9 mouse cellular contexts compared by ENCODE assay signal in the genomic region with DNA sequence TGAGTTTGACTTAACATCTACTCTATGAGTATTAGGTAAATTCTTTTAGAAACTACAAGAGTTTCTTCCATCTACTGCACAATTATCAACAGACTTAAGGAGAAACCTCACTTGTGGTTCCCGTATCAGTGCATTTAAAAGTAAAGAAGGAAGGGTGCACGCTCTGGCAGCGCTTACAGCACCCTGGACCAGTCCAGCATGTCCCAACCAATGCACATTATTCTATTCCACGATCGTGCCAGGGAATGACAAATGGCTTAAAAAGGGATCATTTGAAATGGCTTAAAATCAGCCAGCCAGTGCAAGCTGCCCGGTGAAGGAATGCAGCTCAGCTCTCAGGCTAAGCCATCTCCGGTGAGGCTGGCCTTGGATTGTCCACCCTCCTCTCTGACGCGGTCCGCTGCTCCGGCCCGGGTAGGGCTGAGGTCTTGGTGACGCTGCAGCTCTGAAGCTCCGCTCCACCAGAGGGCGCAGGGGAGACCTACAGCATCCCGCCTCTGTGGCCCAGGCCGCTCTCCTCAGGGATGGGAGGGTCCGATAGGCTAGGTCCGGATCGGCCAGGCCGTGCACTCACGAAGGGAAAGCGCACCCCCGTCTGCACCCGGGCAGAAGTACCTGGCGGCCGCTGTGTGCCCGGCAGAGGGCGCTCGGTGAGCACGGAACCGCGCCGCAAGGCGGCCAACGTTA. TPM values are rescaled to one million over a fixed set of nuclear protein-coding genes. Genes with fewer than 3 reads are reported as not detected.
A peak's percentile ranks its signal among the peaks of the same experiment; 100 is the strongest.
DNase-seq lines count a peak whose midpoint lies in the region; ATAC-seq and TF ChIP-seq lines count a peak whose summit lies in the region.
"Had no signal": no experiment of that assay in that cellular context is flagged by ENCODE, and none has a peak within 500 bp of the region (broad histone marks: within the 10 kb centered on the region; RNA-seq: fewer than 3 reads in every experiment).

No protein-coding gene starts in this region.

- TF ChIP-seq POLR2A in CH12.LX (IDR thresholded peaks at IDR 0.05; ENCODE audit: low read depth, low read length), result no peak

- no peaks in the 10 kb centered on the region for H3K79me2 ChIP-seq in CH12.LX (replicated peaks; ENCODE audit: control insufficient read depth, extremely low read depth, insufficient read depth, poor library complexity, severe bottlenecking)

- peak; percentile 93 for DNase-seq in CH12.LX (ENCODE audit: extremely low read depth)
- DNase-seq in heart, postnatal 0 days (ENCODE audit: low spot score), result peak; percentile 98
- DNase-seq in kidney, postnatal 36 days, result peak; percentile 99
- DNase-seq in liver, embryonic 14.5 days (ENCODE audit: low read depth in 3 of 3, low spot score in 3 of 3), result peak; percentile 56 to 62 (median 58)
- DNase-seq in neural tube, embryonic 11.5 days (ENCODE audit: low spot score), result peak; percentile 97

- peaks cover 0 to 12% of the 10 kb centered on the region in 2 experiments; a peak in 3 of 4 replicates for H3K4me1 ChIP-seq in CH12.LX (ENCODE audit: control insufficient read depth in 1 of 2, insufficient read depth in 2 of 2)
- peaks cover 11% of the 10 kb centered on the region; the same call in 1 of the 2 replicates for H3K4me1 ChIP-seq in forebrain, embryonic 13.5 days
- H3K4me1 ChIP-seq in heart, postnatal 0 days (ENCODE audit: control insufficient read depth, insufficient read depth), result peaks cover 10% of the 10 kb centered on the region
- H3K4me1 ChIP-seq in liver, embryonic 14.5 days (replicated peaks; ENCODE audit: control insufficient read depth in 2 of 2, insufficient read depth in 2 of 2, low read length in 1 of 2), result no peaks in the 10 kb centered on the region
- H3K4me1 ChIP-seq in neural tube, embryonic 11.5 days (ENCODE audit: control insufficient read depth, insufficient read depth, low read length), result no peaks in the 10 kb centered on the region; the same call in 1 of the 2 replicates
- H3K4me1 ChIP-seq in stomach, embryonic 16.5 days (ENCODE audit: control insufficient read depth, insufficient read depth, low read length), result no peaks in the 10 kb centered on the region

- peak; percentile 100 for ATAC-seq in cerebellum, adult (ENCODE audit: insufficient number of reproducible peaks, low FRiP score, low TSS enrichment)
- peak; percentile 98 for ATAC-seq in forebrain, embryonic 13.5 days
- ATAC-seq in heart, postnatal 0 days (ENCODE audit: insufficient read depth, low read depth), result peak; percentile 100
- peak; percentile 89 for ATAC-seq in liver, embryonic 14.5 days (ENCODE audit: insufficient read depth)
- peak; percentile 100 for ATAC-seq in neural tube, embryonic 11.5 days (ENCODE audit: insufficient read depth, low FRiP score, low TSS enrichment)
- peak; percentile 100 for ATAC-seq in stomach, embryonic 16.5 days (ENCODE audit: insufficient read depth, low FRiP score)

- peak; percentile 94 for TF ChIP-seq RAD21 in CH12.LX (IDR thresholded peaks at IDR 0.05; ENCODE audit: low read depth, low read length)

- H3K9me3 ChIP-seq in CH12.LX (replicated peaks; ENCODE audit: low read length), result no peaks in the 10 kb centered on the region
- H3K9me3 ChIP-seq in forebrain, embryonic 13.5 days (replicated peaks), result no peaks in the 10 kb centered on the region
- H3K9me3 ChIP-seq in heart, postnatal 0 days (replicated peaks; ENCODE audit: control insufficient read depth, low read length), result no peaks in the 10 kb centered on the region
- no peaks in the 10 kb centered on the region for H3K9me3 ChIP-seq in liver, embryonic 14.5 days (ENCODE audit: control insufficient read depth, low read length)
- H3K9me3 ChIP-seq in neural tube, embryonic 11.5 days (ENCODE audit: control insufficient read depth, low read length), result no peaks in the 10 kb centered on the region
- H3K9me3 ChIP-seq in stomach, embryonic 16.5 days (replicated peaks; ENCODE audit: control insufficient read depth, low read length), result no peaks in the 10 kb centered on the region

- in situ Hi-C loops in CH12.LX (cut with MboI; ENCODE audit: low pct_ligation_motif_present, low pct_unique_long_range_greater_than_20kb, low sequenced_read_pairs), result loop anchor here (5.0 kb wide), 3 partner anchors 46 to 376 kb away; a partner anchor contains a TSS

- no peaks in the 10 kb centered on the region for H3K36me3 ChIP-seq in CH12.LX (replicated peaks in 1 of 2; ENCODE audit: control insufficient read depth in 1 of 2, insufficient read depth in 1 of 2, low read length in 1 of 2)
- H3K36me3 ChIP-seq in forebrain, embryonic 13.5 days (ENCODE audit: poor library complexity, severe bottlenecking), result no peaks in the 10 kb centered on the region
- H3K36me3 ChIP-seq in heart, postnatal 0 days (replicated peaks; ENCODE audit: control insufficient read depth, insufficient read depth, low read length), result no peaks in the 10 kb centered on the region
- H3K36me3 ChIP-seq in liver, embryonic 14.5 days (replicated peaks; ENCODE audit: control insufficient read depth, insufficient read depth, low read depth), result no peaks in the 10 kb centered on the region
- no peaks in the 10 kb centered on the region for H3K36me3 ChIP-seq in neural tube, embryonic 11.5 days (ENCODE audit: control insufficient read depth, insufficient read depth, low read length)
- H3K36me3 ChIP-seq in stomach, embryonic 16.5 days (ENCODE audit: control insufficient read depth, insufficient read depth, low read length), result no peaks in the 10 kb centered on the region

- dilution Hi-C loops in CH12.LX (cut with MboI; ENCODE audit: extremely low pct_ligation_motif_present, extremely low pct_unique_long_range_greater_than_20kb, low sequenced_read_pairs), result no loop called here

- no peak overlapping the region for H3K27ac ChIP-seq in CH12.LX (ENCODE audit: insufficient read depth, low read depth)
- no peak overlapping the region for H3K27ac ChIP-seq in forebrain, embryonic 13.5 days
- no peak overlapping the region for H3K27ac ChIP-seq in heart, postnatal 0 days (ENCODE audit: low read depth)
- no peak overlapping the region for H3K27ac ChIP-seq in liver, embryonic 14.5 days
- no peak overlapping the region for H3K27ac ChIP-seq in neural tube, embryonic 11.5 days (ENCODE audit: low read depth, low read length)
- no peak overlapping the region for H3K27ac ChIP-seq in stomach, embryonic 16.5 days (ENCODE audit: low read length)
- H3K27ac ChIP-seq: macrophage had no signal

- 8% methylated on average over 36 of the region's 36 CpGs for WGBS in forebrain, embryonic 13.5 days
- WGBS in heart, postnatal 0 days, result 7% methylated on average over 36 of the region's 36 CpGs
- WGBS in liver, embryonic 14.5 days (ENCODE audit: insufficient replicate concordance), result 6% methylated on average over 36 of the region's 36 CpGs
- 7% methylated on average over 36 of the region's 36 CpGs for WGBS in neural tube, embryonic 11.5 days
- WGBS in stomach, embryonic 16.5 days, result 6% methylated on average over 36 of the region's 36 CpGs

- H3K9ac ChIP-seq in CH12.LX (ENCODE audit: insufficient read depth, low read depth), result no peak overlapping the region
- peak overlapping the region; percentile 52 for H3K9ac ChIP-seq in forebrain, embryonic 13.5 days
- H3K9ac ChIP-seq in heart, postnatal 0 days (replicated peaks; ENCODE audit: low read depth, low read length), result no peak overlapping the region
- no peak overlapping the region for H3K9ac ChIP-seq in liver, embryonic 14.5 days (replicated peaks)
- H3K9ac ChIP-seq in neural tube, embryonic 11.5 days (ENCODE audit: low read length), result peak overlapping the region; percentile 37
- H3K9ac ChIP-seq in stomach, embryonic 16.5 days (ENCODE audit: low read length), result peak overlapping the region; percentile 49

- H3K27me3 ChIP-seq in CH12.LX (replicated peaks), result peaks cover 26% of the 10 kb centered on the region
- H3K27me3 ChIP-seq in forebrain, embryonic 13.5 days, result peaks cover 13% of the 10 kb centered on the region
- no peaks in the 10 kb centered on the region; the same call in 1 of the 2 replicates for H3K27me3 ChIP-seq in heart, postnatal 0 days (ENCODE audit: control insufficient read depth, insufficient read depth, low read length)
- peaks cover 4% of the 10 kb centered on the region for H3K27me3 ChIP-seq in liver, embryonic 14.5 days (ENCODE audit: control insufficient read depth, insufficient read depth, low read length)
- H3K27me3 ChIP-seq in neural tube, embryonic 11.5 days (ENCODE audit: control insufficient read depth, insufficient read depth, low read length), result no peaks in the 10 kb centered on the region
- no peaks in the 10 kb centered on the region for H3K27me3 ChIP-seq in stomach, embryonic 16.5 days (ENCODE audit: control insufficient read depth, insufficient read depth, low read length)

- peak overlapping the region in 1 of 3 experiments; percentile 11 for H3K4me3 ChIP-seq in CH12.LX (replicated peaks in 1 of 3; ENCODE audit: low read depth in 2 of 3, low read length in 2 of 3, poor library complexity in 1 of 3)
- H3K4me3 ChIP-seq in forebrain, embryonic 13.5 days, result peak overlapping the region; percentile 38
- H3K4me3 ChIP-seq in heart, postnatal 0 days (ENCODE audit: low read depth, low read length), result peak overlapping the region; percentile 20; the same call in 1 of the 2 replicates
- H3K4me3 ChIP-seq in liver, embryonic 14.5 days (ENCODE audit: insufficient read depth in 1 of 2, low read depth in 2 of 2, low read length in 2 of 2), result no peak overlapping the region
- peak overlapping the region; percentile 4; the same call in 1 of the 2 replicates for H3K4me3 ChIP-seq in neural tube, embryonic 11.5 days (ENCODE audit: low read depth, low read length)
- peak overlapping the region; percentile 34 for H3K4me3 ChIP-seq in stomach, embryonic 16.5 days (replicated peaks; ENCODE audit: low read length)

- peak; percentile 61 to 99 for TF ChIP-seq CTCF in CH12.LX (conservative IDR thresholded peaks at IDR 0.05 in 1 of 2, IDR thresholded peaks at IDR 0.05 in 1 of 2; ENCODE audit: low read depth in 2 of 2, low read length in 2 of 2)
- peak; percentile 94 for TF ChIP-seq CTCF in heart, postnatal 0 days (IDR thresholded peaks at IDR 0.05; ENCODE audit: low read depth)
- peak; percentile 93 for TF ChIP-seq CTCF in liver, embryonic 14.5 days (IDR thresholded peaks at IDR 0.05; ENCODE audit: low read depth)

- TF ChIP-seq EP300 in CH12.LX (IDR thresholded peaks at IDR 0.05; ENCODE audit: low read length), result peak; percentile 26; the same call in 1 of the 2 replicates
- TF ChIP-seq EP300 in heart, postnatal 0 days (IDR thresholded peaks at IDR 0.05; ENCODE audit: low read depth), result no peak
- no peak for TF ChIP-seq EP300 in liver, embryonic 14.5 days (IDR thresholded peaks at IDR 0.05; ENCODE audit: low read depth)

- peak overlapping the region; percentile 44 for H3K4me2 ChIP-seq in CH12.LX (ENCODE audit: insufficient read depth, low read depth, poor library complexity, severe bottlenecking)
- H3K4me2 ChIP-seq in forebrain, embryonic 13.5 days, result peak overlapping the region; percentile 63
- peak overlapping the region; percentile 50 for H3K4me2 ChIP-seq in heart, postnatal 0 days (ENCODE audit: low read depth, low read length)
- H3K4me2 ChIP-seq in liver, embryonic 14.5 days (ENCODE audit: low read depth), result peak overlapping the region; percentile 29
- H3K4me2 ChIP-seq in neural tube, embryonic 11.5 days (ENCODE audit: low read depth), result peak overlapping the region; percentile 38
- H3K4me2 ChIP-seq in stomach, embryonic 16.5 days (ENCODE audit: low read depth, low read length), result peak overlapping the region; percentile 53

RNA-seq across cellular contexts. Expression of a gene that starts 3.7 kb away (rescaled TPM):
- total RNA-seq in CH12.LX (2012; rRNA removed) (not detected in 2 replicates), CH12.LX (2014; rRNA removed) (not detected in 2 replicates)
- polyA plus RNA-seq in CH12.LX (2012; ENCODE audit: insufficient read length, low read depth), result not detected in 2 replicates
- polyA plus RNA-seq in forebrain, embryonic 13.5 days (2015; fragmentation: Nextera tagmentation; extraction: Ambion mirVana), result not detected in 2 replicates
- total RNA-seq in heart, postnatal 0 days (2014; rRNA removed; ENCODE audit: low replicate concordance), result not detected in 2 replicates
- polyA plus RNA-seq in heart, postnatal 0 days (2015; fragmentation: Nextera tagmentation; extraction: Ambion mirVana), result not detected in 2 replicates
- not detected in 2 replicates for polyA plus RNA-seq in liver, embryonic 14.5 days (2012; rRNA removed)
- not detected in 2 replicates for polyA plus RNA-seq in liver, embryonic 14.5 days (2014; fragmentation: Nextera tagmentation; extraction: Ambion mirVana)
- polyA plus RNA-seq in neural tube, embryonic 11.5 days (2014; fragmentation: Nextera tagmentation; extraction: Ambion mirVana), result not detected in 2 replicates
- not detected in 2 replicates for polyA plus RNA-seq in stomach, embryonic 16.5 days (2015; fragmentation: Nextera tagmentation; extraction: Ambion mirVana)
- polyA plus RNA-seq: macrophage had no signal

RNA-seq across cellular contexts. Expression of a gene that starts 24.9 kb away (rescaled TPM):
- total RNA-seq in CH12.LX (2012; rRNA removed), result 6.2 and 7.3 TPM in 2 replicates
- 4.6 and 4.8 TPM in 2 replicates for total RNA-seq in CH12.LX (2014; rRNA removed)
- 5.7 TPM in 2 replicates for polyA plus RNA-seq in CH12.LX (2012; ENCODE audit: insufficient read length, low read depth)
- 17.9 and 21.2 TPM in 2 replicates for polyA plus RNA-seq in forebrain, embryonic 13.5 days (2015; fragmentation: Nextera tagmentation; extraction: Ambion mirVana)
- 1.9 and 3.2 TPM in 2 replicates for total RNA-seq in heart, postnatal 0 days (2014; rRNA removed; ENCODE audit: low replicate concordance)
- 2.2 and 2.3 TPM in 2 replicates for polyA plus RNA-seq in heart, postnatal 0 days (2015; fragmentation: Nextera tagmentation; extraction: Ambion mirVana)
- 0.21 and 0.26 TPM in 2 replicates for polyA plus RNA-seq in liver, embryonic 14.5 days (2012; rRNA removed)
- 0.22 and 0.42 TPM in 2 replicates for polyA plus RNA-seq in liver, embryonic 14.5 days (2014; fragmentation: Nextera tagmentation; extraction: Ambion mirVana)
- 13.6 and 14.4 TPM in 2 replicates for polyA plus RNA-seq in neural tube, embryonic 11.5 days (2014; fragmentation: Nextera tagmentation; extraction: Ambion mirVana)
- 6.3 and 7.3 TPM in 2 replicates for polyA plus RNA-seq in stomach, embryonic 16.5 days (2015; fragmentation: Nextera tagmentation; extraction: Ambion mirVana)

RNA-seq across cellular contexts. Expression of a gene that starts 32.7 kb away (rescaled TPM):
- total RNA-seq in CH12.LX (2012; rRNA removed) (not detected in 2 replicates), CH12.LX (2014; rRNA removed) (not detected in 2 replicates)
- not detected in 2 replicates for polyA plus RNA-seq in CH12.LX (2012; ENCODE audit: insufficient read length, low read depth)
- polyA plus RNA-seq in forebrain, embryonic 13.5 days (2015; fragmentation: Nextera tagmentation; extraction: Ambion mirVana), result 34.9 TPM in 2 replicates
- total RNA-seq in heart, postnatal 0 days (2014; rRNA removed; ENCODE audit: low replicate concordance), result 2.0 and 3.5 TPM in 2 replicates
- 3.3 and 3.5 TPM in 2 replicates for polyA plus RNA-seq in heart, postnatal 0 days (2015; fragmentation: Nextera tagmentation; extraction: Ambion mirVana)
- polyA plus RNA-seq in liver, embryonic 14.5 days (2012; rRNA removed), result 0.45 and 0.48 TPM in 2 replicates
- 0.80 and 1.4 TPM in 2 replicates for polyA plus RNA-seq in liver, embryonic 14.5 days (2014; fragmentation: Nextera tagmentation; extraction: Ambion mirVana)
- 28.6 and 29.4 TPM in 2 replicates for polyA plus RNA-seq in neural tube, embryonic 11.5 days (2014; fragmentation: Nextera tagmentation; extraction: Ambion mirVana)
- polyA plus RNA-seq in stomach, embryonic 16.5 days (2015; fragmentation: Nextera tagmentation; extraction: Ambion mirVana), result 14.5 and 14.6 TPM in 2 replicates

Comparison
In these comparisons a context has a peak if more than half of its experiments do, and no peak if none do; other contexts are left out.
1. H3K4me3 ChIP-seq: peak in forebrain, embryonic 13.5 days (single experiment), heart, postnatal 0 days (single experiment), neural tube, embryonic 11.5 days (single experiment) and stomach, embryonic 16.5 days (single experiment); none in liver, embryonic 14.5 days (0 of 2).
2. H3K9ac ChIP-seq: peak in forebrain, embryonic 13.5 days (single experiment), neural tube, embryonic 11.5 days (single experiment) and stomach, embryonic 16.5 days (single experiment); none in CH12.LX (single experiment), heart, postnatal 0 days (single experiment) and liver, embryonic 14.5 days (single experiment).
3. Peak in every context shown above with its lines, with median percentiles within 50 percentile points of each other: DNase-seq, H3K4me2 ChIP-seq, CTCF ChIP-seq and ATAC-seq.